Mouse (Mus musculus) c-Kit-negative CD71-positive TER-119-positive erythroid progenitor cells, embryonic 14.5 days (primary cell): Measurements from ENCODE around the gene Camk2g.

ENCODE experiments used
- DNase-seq: peaks from one replicate; pipeline ENCODE4 v3.0.0-alpha.2; 2013; ENCODE audit warnings: low read depth, low spot score

Camk2g gene

DNA sequence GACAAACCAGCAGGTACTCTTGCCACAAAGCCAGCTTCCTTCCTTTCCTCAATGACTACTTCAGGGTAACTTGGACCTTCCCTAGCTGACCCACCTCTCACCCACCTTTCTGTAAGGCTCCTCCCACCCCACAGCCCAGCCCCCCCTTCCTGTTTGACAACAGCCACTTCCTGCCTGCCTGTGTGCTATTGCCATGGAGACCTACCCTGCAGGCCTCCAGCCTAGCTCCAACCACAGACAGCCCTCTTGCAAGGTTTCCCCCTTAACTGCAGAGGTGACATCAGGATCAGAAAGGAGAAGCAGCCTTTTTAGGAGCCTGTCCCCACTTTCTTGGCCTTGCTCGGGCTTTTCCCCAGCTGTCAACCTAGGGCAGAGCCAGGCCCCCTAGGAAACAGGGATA lies 8.7 kb downstream of the Camk2g start:
- no peak for DNase-seq

DNA sequence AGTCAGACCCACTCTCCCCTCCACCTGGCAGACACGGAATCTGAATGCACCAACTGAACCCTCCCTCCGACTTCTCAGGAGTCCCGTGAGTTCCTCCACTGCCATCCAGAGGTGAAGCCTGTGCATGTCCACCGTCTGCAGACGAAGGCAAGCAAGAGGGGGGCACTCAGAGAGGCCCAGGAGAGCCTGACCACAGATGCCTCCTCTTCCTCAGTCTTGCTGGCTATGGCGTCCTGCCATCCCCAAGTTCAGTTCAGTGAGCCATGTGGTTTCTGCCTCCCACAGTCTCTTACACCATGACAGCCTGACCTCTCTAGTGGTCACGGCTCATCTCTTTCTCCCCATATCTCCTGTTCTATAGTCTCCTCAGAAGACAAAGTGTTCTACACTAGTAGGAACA lies 9.2 kb downstream of the Camk2g start:
- no peak for DNase-seq

DNA sequence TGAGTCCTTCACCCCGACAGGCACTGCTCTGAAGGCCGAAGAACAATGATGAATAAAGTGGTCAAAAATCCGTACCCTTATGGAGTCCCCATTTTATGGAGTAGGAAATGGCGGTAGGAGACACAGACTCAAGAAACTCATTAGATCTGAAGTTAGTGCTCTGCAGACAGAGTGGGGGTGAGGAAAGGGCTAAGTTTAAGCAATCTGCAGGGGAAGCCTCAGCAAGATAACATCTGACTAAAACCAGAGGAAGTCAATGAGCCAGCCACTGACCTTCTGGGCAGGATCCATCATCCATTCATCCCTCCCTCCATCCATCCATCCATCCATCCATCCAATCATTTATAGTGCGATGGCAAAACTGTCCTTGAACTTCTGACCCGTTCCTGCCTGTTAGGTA lies 10.4 kb downstream of the Camk2g start:
- no peak for DNase-seq

- DNase-seq = no peak
Observed at GRCm38 (mm10) chr14:20782860-20783259, 11.0 kb downstream of the Camk2g start.

DNA sequence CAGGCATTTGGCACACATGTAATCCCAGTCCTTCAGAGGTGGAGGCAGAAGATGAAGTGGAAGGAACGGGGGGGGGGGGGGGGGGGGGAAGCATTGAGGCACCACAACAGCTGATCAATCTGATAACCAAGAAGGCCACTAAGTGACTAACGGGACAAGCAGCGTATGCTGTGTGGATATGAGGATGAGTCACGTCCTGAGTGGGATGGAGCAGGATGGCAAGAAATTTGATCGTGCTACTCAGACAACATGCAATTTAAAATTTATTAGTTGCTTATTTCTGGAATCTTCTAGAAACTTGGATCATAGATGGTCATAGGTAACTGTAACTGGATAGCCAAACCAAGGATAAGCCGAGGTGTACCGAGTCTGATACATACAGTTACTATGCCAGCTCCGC lies 13.7 kb downstream of the Camk2g start:
- no peak for DNase-seq

GRCm38 (mm10) chr14:20778496-20778895 lies 15.4 kb downstream of the Camk2g start:
- no peak for DNase-seq

- DNase-seq = no peak
Observed at GRCm38 (mm10) chr14:20775661-20776060, 18.2 kb downstream of the Camk2g start.

DNA sequence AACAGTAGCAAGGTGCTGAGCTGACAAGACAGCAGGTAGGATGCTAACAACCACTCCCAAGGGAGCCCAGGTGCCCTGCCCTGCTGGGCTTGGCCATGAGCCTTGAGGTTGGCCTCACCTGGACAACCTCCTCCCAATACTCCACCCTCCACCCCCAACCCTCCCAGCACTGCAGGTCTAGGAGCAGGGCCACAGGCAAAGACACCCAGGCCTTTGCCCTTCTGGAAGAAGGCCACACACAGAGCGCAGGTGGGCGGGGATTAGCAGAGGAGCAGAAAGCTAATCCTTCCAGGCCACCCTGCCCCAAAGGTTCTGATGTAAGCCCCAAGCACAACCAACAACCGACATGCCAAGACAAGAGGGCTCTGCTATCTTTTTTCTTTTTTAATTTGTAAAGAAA lies 20.5 kb downstream of the Camk2g start:
- no peak for DNase-seq

DNA sequence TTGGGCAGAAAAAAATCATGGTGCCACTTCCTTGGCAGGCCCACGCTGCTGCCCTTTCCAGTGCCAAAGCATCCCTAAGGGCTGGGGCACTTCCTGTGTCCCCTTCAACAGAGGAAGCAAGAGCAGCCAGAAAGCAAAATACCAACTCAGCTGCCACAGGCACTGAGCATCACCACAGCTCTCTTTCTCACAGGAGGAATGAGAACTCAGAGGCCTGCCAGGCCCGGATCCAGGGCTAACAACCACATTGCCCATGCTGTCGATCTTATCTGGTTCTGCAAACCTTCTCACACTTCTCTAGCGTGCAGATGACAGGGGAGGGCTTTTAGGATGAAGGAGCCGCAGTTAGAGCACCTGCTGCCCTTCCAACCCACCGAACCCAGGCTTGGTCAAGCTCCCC lies 21.1 kb downstream of the Camk2g start:
- DNase-seq = no peak

DNA sequence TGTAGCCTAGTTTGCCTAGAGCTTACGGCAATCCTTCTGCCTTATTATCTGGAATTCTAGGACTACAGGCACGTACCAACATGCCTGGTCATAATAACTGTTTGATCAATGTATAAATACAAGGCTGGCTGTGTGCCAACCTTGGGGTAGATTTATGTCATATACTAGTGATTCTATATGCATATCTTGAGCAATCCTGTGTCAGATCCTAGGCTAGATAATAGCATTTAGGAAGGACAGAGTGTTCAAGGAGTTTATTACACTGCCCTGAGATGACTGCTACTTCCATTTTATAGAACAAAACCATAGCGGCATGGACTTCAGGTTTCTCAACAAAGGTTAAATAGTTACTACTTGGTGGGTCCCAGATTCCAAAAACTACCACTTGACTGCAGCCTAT lies 21.9 kb downstream of the Camk2g start:
- DNase-seq = no peak

DNA sequence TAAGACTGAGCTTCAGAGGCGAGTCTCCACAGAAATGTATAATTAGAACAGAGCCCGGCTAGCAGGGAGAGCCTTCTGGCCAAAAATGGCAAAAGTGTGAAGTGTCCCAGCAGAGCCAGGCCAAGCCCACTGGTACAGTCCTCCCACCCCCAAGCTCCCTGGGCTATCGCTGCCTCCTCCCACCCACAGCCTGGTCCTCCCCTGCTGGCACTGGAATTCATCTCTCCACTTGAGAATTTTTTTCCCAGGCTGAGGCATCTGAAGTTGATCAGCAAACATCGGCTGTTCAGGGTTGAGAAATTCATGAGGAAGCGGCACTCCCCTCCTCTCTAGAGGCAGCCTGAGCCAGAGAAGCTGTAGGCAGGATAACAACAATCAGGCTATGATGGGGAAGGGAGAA lies 25.3 kb downstream of the Camk2g start:
- no peak for DNase-seq

GRCm38 (mm10) chr14:20767936-20768335 lies 26.0 kb downstream of the Camk2g start:
- DNase-seq = no peak

DNA sequence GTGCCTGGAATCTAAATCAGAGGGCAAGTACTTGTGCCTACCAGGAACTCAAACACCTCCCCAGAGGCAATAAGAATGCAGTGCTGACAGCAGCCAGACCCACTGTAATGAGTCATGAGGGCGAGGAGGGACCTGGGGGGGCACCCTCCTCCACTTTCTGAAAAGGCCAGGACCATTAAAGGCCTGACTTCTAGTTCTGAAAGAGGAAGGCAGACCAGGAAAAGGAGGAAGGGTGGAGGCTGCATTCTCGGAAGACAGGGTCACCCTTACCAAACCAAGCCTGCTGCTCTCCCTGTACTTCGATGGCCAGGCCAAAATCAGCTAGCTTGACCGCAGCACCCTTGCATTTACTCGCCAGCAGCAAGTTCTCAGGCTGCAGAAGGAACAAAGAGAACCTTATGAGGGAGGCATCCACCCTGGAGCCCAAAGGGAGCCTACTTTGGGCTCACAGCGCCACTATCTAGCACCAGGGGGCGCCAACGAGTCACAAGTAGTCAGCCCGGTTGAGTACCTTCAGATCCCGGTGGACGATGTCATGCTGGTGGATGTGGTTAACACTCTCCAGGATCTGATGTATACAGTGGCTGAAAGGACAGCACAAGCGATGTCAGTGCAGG lies 28.1 kb downstream of the Camk2g start:
- peak; percentile 54 for DNase-seq

- DNase-seq = no peak
Observed at GRCm38 (mm10) chr14:20764942-20765341, 28.9 kb downstream of the Camk2g start.

DNA sequence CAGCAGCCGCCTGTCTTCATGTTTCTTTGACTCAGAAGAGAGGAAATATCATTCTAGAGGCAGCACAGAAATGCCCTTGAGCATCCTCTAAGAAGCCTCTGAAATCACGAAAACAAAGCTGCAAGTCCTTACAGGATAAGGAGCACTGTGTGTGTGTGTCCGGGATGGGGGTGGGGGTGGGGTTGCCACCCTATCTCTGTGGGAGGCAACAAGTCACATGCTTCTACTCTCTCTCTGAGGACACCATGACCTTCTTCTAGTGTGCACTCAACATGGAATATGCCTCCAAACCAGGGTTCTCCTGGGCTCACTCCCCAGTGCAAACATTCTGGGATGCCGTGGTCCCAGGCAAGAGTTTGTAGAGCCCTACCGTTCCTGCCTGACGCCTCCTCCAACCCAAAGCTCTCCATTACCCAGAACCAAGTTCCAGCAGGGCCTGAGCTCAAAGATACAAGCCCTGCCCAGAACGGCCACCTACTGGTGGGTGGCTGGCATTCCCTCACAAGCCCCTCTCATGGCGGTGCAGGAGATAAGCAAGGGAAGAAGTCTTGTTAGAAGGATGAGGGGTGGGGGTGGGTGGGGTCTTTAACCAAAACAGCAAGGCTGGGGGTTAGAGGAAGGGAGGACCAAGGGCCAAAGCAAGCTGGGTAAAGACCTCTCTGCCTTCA lies 35.0 kb downstream of the Camk2g start:
- no peak for DNase-seq

GRCm38 (mm10) chr14:20757370-20757907 lies 36.4 kb downstream of the Camk2g start:
- no peak for DNase-seq

GRCm38 (mm10) chr14:20753792-20754191 lies 40.1 kb downstream of the Camk2g start:
- DNase-seq = no peak

DNA sequence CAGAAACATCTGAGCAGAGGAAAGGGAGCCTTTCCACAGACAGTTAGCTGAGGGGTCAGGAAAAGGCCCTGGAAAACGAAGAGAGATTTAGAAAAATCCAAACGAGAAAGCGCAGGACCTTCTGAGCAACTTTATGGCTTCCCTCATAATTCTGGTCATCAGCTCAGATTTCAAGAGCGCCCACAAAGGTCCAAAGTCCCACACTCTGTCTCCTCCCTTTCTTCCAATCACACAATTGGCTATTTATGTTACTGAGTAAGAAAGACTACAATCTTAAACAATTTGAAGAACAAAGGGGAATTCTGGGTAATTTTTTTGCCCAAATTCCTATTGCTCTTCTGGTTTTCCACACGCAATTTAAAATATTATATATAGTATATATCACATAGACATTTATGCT lies 43.4 kb downstream of the Camk2g start:
- no peak for DNase-seq

- DNase-seq = no peak
Observed at GRCm38 (mm10) chr14:20749494-20750051, 44.3 kb downstream of the Camk2g start.

DNA sequence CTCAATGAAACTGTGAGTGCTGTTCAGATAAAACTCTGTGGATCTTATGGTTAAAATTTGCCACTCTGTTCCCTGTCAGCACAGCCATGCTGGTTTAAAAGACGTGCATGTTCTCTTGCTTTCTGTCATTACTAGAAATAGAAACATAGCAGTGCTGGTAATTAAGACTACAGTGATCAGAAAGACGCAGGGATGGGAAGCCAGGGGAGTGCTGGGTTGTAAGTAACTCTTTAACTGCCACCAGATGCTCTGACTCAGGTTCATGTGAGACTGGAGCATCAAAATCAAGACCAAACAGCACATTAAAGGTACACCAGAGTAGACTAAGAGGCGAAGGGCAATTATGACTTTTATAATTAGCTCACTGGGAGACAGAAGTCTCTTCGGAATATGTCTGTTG lies 45.5 kb downstream of the Camk2g start:
- no peak for DNase-seq

GRCm38 (mm10) chr14:20746935-20747334 lies 47.0 kb downstream of the Camk2g start:
- no peak for DNase-seq

DNA sequence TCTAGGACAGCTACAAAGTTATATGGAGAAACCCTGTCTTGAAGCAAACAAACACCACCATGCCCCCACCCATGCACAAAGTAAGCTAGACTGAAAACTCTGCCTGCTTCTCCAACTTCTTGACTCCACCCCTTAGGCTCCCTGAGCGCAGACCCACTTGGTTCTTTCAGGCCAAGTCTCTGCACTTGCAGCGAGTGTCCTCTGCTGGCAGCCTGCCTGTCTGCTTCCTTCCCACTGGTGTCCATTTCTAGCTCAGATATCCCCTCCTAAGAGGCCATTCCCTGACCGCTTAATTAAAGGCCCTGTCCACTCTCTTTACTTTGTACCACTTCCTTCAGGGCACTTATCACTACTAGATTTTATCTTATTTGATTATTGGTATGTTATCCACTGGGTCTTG lies 50.3 kb downstream of the Camk2g start:
- DNase-seq = no peak

GRCm38 (mm10) chr14:20741301-20741700 lies 52.6 kb downstream of the Camk2g start:
- DNase-seq = no peak
